ENCODE assay signal across 8 mouse cellular contexts in genomic region chr3:66982181-66982911, GRCm38 (mm10). TPM values are rescaled to one million over a fixed set of nuclear protein-coding genes. Genes with fewer than 3 reads are reported as not detected.
DNase-seq lines count a peak whose midpoint lies in the region; ATAC-seq and TF ChIP-seq lines count a peak whose summit lies in the region.

No protein-coding gene starts in this region.

- no peak for TF ChIP-seq EP300 in heart, postnatal 0 days (IDR thresholded peaks at IDR 0.05; ENCODE audit: low read depth)

- no peak overlapping the region for H3K9ac ChIP-seq in heart, postnatal 0 days (replicated peaks; ENCODE audit: low read depth, low read length)
- no peak overlapping the region for H3K9ac ChIP-seq in neural tube, embryonic 11.5 days (ENCODE audit: low read length)

- peak; percentile 23 to 26 for DNase-seq in adrenal gland, adult 18-20 months (ENCODE audit: low spot score in 2 of 2)
- no peak for DNase-seq in adrenal gland, postnatal 4 days (ENCODE audit: low spot score in 2 of 2)
- DNase-seq in A20 (ENCODE audit: low read depth, low spot score): peak; percentile 89
- DNase-seq in embryo, embryonic 10 days (ENCODE audit: low spot score): peak; percentile 60
- no peak for DNase-seq in heart, postnatal 0 days (ENCODE audit: low spot score)
- peak; percentile 81 for DNase-seq in limb, embryonic 10.5 days (ENCODE audit: low spot score)
- DNase-seq in neural tube, embryonic 11.5 days (ENCODE audit: low spot score): peak; percentile 71
- DNase-seq in layer of hippocampus, adult 9-10 months (ENCODE audit: low spot score): no peak

- H3K36me3 ChIP-seq in heart, postnatal 0 days (replicated peaks; ENCODE audit: control insufficient read depth, insufficient read depth, low read length): no peaks in the 10 kb centered on the region
- peaks cover 10% of the 10 kb centered on the region; the same call in 1 of the 2 replicates for H3K36me3 ChIP-seq in limb, embryonic 10.5 days
- H3K36me3 ChIP-seq in neural tube, embryonic 11.5 days (ENCODE audit: control insufficient read depth, insufficient read depth, low read length): no peaks in the 10 kb centered on the region

- peak overlapping the region; percentile 76 for H3K4me2 ChIP-seq in heart, postnatal 0 days (ENCODE audit: low read depth, low read length)
- peak overlapping the region; percentile 69 for H3K4me2 ChIP-seq in neural tube, embryonic 11.5 days (ENCODE audit: low read depth)

- no peak overlapping the region for H3K27ac ChIP-seq in heart, postnatal 0 days (ENCODE audit: low read depth)
- peak overlapping the region; percentile 99 for H3K27ac ChIP-seq in limb, embryonic 10.5 days
- no peak overlapping the region for H3K27ac ChIP-seq in neural tube, embryonic 11.5 days (ENCODE audit: low read depth, low read length)

- no peaks in the 10 kb centered on the region for H3K9me3 ChIP-seq in heart, postnatal 0 days (replicated peaks; ENCODE audit: control insufficient read depth, low read length)
- no peaks in the 10 kb centered on the region for H3K9me3 ChIP-seq in limb, embryonic 10.5 days (replicated peaks)
- no peaks in the 10 kb centered on the region for H3K9me3 ChIP-seq in neural tube, embryonic 11.5 days (ENCODE audit: control insufficient read depth, low read length)

- peaks cover 75% of the 10 kb centered on the region for H3K27me3 ChIP-seq in heart, postnatal 0 days (ENCODE audit: control insufficient read depth, insufficient read depth, low read length)
- H3K27me3 ChIP-seq in limb, embryonic 10.5 days (ENCODE audit: low read depth, poor library complexity, severe bottlenecking): peaks cover 38% of the 10 kb centered on the region; the same call in 1 of the 2 replicates
- H3K27me3 ChIP-seq in neural tube, embryonic 11.5 days (ENCODE audit: control insufficient read depth, insufficient read depth, low read length): peaks cover 67% of the 10 kb centered on the region

- peak overlapping the region; percentile 54 for H3K4me3 ChIP-seq in heart, postnatal 0 days (ENCODE audit: low read depth, low read length)
- H3K4me3 ChIP-seq in limb, embryonic 10.5 days: peak overlapping the region; percentile 73
- H3K4me3 ChIP-seq in neural tube, embryonic 11.5 days (ENCODE audit: low read depth, low read length): peak overlapping the region; percentile 36

- no peak for ATAC-seq in heart, postnatal 0 days (ENCODE audit: insufficient read depth, low read depth)
- ATAC-seq in neural tube, embryonic 11.5 days (ENCODE audit: insufficient read depth, low FRiP score, low TSS enrichment): no peak

- TF ChIP-seq CTCF in heart, postnatal 0 days (IDR thresholded peaks at IDR 0.05; ENCODE audit: low read depth): no peak

- under 1% methylated on average over 29 of the region's 29 CpGs for WGBS in heart, postnatal 0 days
- WGBS in limb, embryonic 10.5 days: under 1% methylated on average over 29 of the region's 29 CpGs
- WGBS in neural tube, embryonic 11.5 days: under 1% methylated on average over 29 of the region's 29 CpGs

- H3K4me1 ChIP-seq in heart, postnatal 0 days (ENCODE audit: control insufficient read depth, insufficient read depth): peaks cover 22% of the 10 kb centered on the region
- H3K4me1 ChIP-seq in limb, embryonic 10.5 days: peaks cover 44% of the 10 kb centered on the region
- H3K4me1 ChIP-seq in neural tube, embryonic 11.5 days (ENCODE audit: control insufficient read depth, insufficient read depth, low read length): peaks cover 3% of the 10 kb centered on the region; the same call in 1 of the 2 replicates

RNA-seq across cellular contexts. Expression of gene Shox2, which starts 0.8 kb away (rescaled TPM):
- 1 to 10 TPM; 1.8 TPM for total RNA-seq in adrenal gland, adult 18-20 months (2021)
- total RNA-seq in adrenal gland, postnatal 4 days (2021): 1 to 10 TPM; 2.2 to 2.8 TPM
- 0.11 and 0.73 TPM in 2 replicates for total RNA-seq in heart, postnatal 0 days (2014; rRNA removed; ENCODE audit: low replicate concordance)
- 2.3 and 5.6 TPM in 2 replicates for polyA plus RNA-seq in heart, postnatal 0 days (2015; fragmentation: Nextera tagmentation; extraction: Ambion mirVana)
- polyA plus RNA-seq in limb, embryonic 10.5 days (2016; fragmentation: Nextera tagmentation; extraction: Ambion mirVana): 101 and 131 TPM in 2 replicates
- 18.1 and 20.9 TPM in 2 replicates for polyA plus RNA-seq in neural tube, embryonic 11.5 days (2014; fragmentation: Nextera tagmentation; extraction: Ambion mirVana)

RNA-seq across cellular contexts. Expression of gene Rsrc1, which starts 1.2 kb away (rescaled TPM):
- 10 to 100 TPM; 26.9 to 31.2 TPM for total RNA-seq in adrenal gland, adult 18-20 months (2021)
- total RNA-seq in adrenal gland, postnatal 4 days (2021): 10 to 100 TPM; 38.8 to 44.1 TPM
- total RNA-seq in heart, postnatal 0 days (2014; rRNA removed; ENCODE audit: low replicate concordance): 13.1 and 13.3 TPM in 2 replicates
- 13.2 and 15.0 TPM in 2 replicates for polyA plus RNA-seq in heart, postnatal 0 days (2015; fragmentation: Nextera tagmentation; extraction: Ambion mirVana)
- polyA plus RNA-seq in limb, embryonic 10.5 days (2016; fragmentation: Nextera tagmentation; extraction: Ambion mirVana): 54.6 and 54.7 TPM in 2 replicates
- 42.1 and 43.2 TPM in 2 replicates for polyA plus RNA-seq in neural tube, embryonic 11.5 days (2014; fragmentation: Nextera tagmentation; extraction: Ambion mirVana)

Comparison
In these comparisons a context has a peak if more than half of its experiments do, and no peak if none do; other contexts are left out.
1. DNase-seq: peak in adrenal gland, adult 18-20 months (2 of 2), A20 (single experiment), embryo, embryonic 10 days (single experiment), limb, embryonic 10.5 days (single experiment) and neural tube, embryonic 11.5 days (single experiment); none in adrenal gland, postnatal 4 days (0 of 2), heart, postnatal 0 days (single experiment) and layer of hippocampus, adult 9-10 months (single experiment).
2. Peak in every context shown above with its lines, with median percentiles within 50 percentile points of each other: H3K4me3 ChIP-seq.